Mouse (Mus musculus): ENCODE data around the gene Slc4a1. TPM values are rescaled to one million over a fixed set of nuclear protein-coding genes. Genes with fewer than 3 reads are reported as not detected.

Slc4a1 gene
- polyA plus RNA-seq, 1 experiment from 2014 or later = 5.0 TPM

- Histone ChIP-seq H3K4me2 (replicated peaks) (no peak overlapping the region), H3K27me3 (peaks cover under 1% of the 10 kb centered on the region; the same call in 1 of the 2 replicates), H3K9ac (no peak overlapping the region), H3K36me3 (no peaks in the 10 kb centered on the region), H3K4me1 (no peaks in the 10 kb centered on the region), H3K9me3 (replicated peaks) (no peaks in the 10 kb centered on the region), H3K27ac (replicated peaks) (no peak overlapping the region), H3K4me3 (replicated peaks) (no peak overlapping the region)
- WGBS = 86% methylated on average over 8 of the region's 8 CpGs
- no peak for ATAC-seq (ENCODE audit: insufficient number of reproducible peaks, low FRiP score, low TSS enrichment, low read depth)
Observed at GRCm38 (mm10) chr11:102361776-102362495, 4.1 kb downstream of the Slc4a1 start.

GRCm38 (mm10) chr11:102358365-102358764, 7.6 kb downstream of the Slc4a1 start:
- Histone ChIP-seq H3K4me1 (no peaks in the 10 kb centered on the region), H3K27me3 (peaks cover 2% of the 10 kb centered on the region; the same call in 1 of the 2 replicates), H3K9ac (no peak overlapping the region), H3K9me3 (replicated peaks) (no peaks in the 10 kb centered on the region), H3K4me2 (replicated peaks) (no peak overlapping the region), H3K36me3 (no peaks in the 10 kb centered on the region), H3K4me3 (replicated peaks) (no peak overlapping the region), H3K27ac (replicated peaks) (no peak overlapping the region)
- WGBS = 71% methylated on average over 10 of the region's 10 CpGs
- no peak for ATAC-seq (ENCODE audit: insufficient number of reproducible peaks, low FRiP score, low TSS enrichment, low read depth)

GRCm38 (mm10) chr11:102356636-102357350, 9.2 kb downstream of the Slc4a1 start:
- Histone ChIP-seq H3K9me3 (replicated peaks) (no peaks in the 10 kb centered on the region), H3K4me3 (replicated peaks) (no peak overlapping the region), H3K27me3 (peaks cover 2% of the 10 kb centered on the region; the same call in 1 of the 2 replicates), H3K4me1 (no peaks in the 10 kb centered on the region), H3K36me3 (no peaks in the 10 kb centered on the region), H3K27ac (replicated peaks) (no peak overlapping the region), H3K4me2 (replicated peaks) (no peak overlapping the region), H3K9ac (no peak overlapping the region)
- 66% methylated on average over 31 of the region's 31 CpGs for WGBS
- ATAC-seq (ENCODE audit: insufficient number of reproducible peaks, low FRiP score, low TSS enrichment, low read depth) = no peak

GRCm38 (mm10) chr11:102356190-102356589, 9.8 kb downstream of the Slc4a1 start:
- peaks cover 2% of the 10 kb centered on the region; the same call in 1 of the 2 replicates for H3K27me3 ChIP-seq
- 81% methylated on average over 12 of the region's 12 CpGs for WGBS
- ATAC-seq (ENCODE audit: insufficient number of reproducible peaks, low FRiP score, low TSS enrichment, low read depth) = no peak
- H3K4me1 ChIP-seq = no peaks in the 10 kb centered on the region
- no peaks in the 10 kb centered on the region for H3K36me3 ChIP-seq
- H3K9ac ChIP-seq = no peak overlapping the region
- no peaks in the 10 kb centered on the region for H3K9me3 ChIP-seq (replicated peaks)
- H3K4me2 ChIP-seq (replicated peaks) = no peak overlapping the region
- H3K4me3 ChIP-seq (replicated peaks) = no peak overlapping the region
- H3K27ac ChIP-seq (replicated peaks) = no peak overlapping the region

GRCm38 (mm10) chr11:102355501-102355900, 10.5 kb downstream of the Slc4a1 start:
- no peaks in the 10 kb centered on the region for H3K36me3 ChIP-seq
- no peak for ATAC-seq (ENCODE audit: insufficient number of reproducible peaks, low FRiP score, low TSS enrichment, low read depth)
- no peak overlapping the region for H3K27ac ChIP-seq (replicated peaks)
- no peaks in the 10 kb centered on the region for H3K9me3 ChIP-seq (replicated peaks)
- H3K27me3 ChIP-seq = peaks cover 2% of the 10 kb centered on the region; the same call in 1 of the 2 replicates
- no peak overlapping the region for H3K4me3 ChIP-seq (replicated peaks)
- no peaks in the 10 kb centered on the region for H3K4me1 ChIP-seq
- 84% methylated on average over 3 of the region's 3 CpGs for WGBS
- no peak overlapping the region for H3K9ac ChIP-seq
- no peak overlapping the region for H3K4me2 ChIP-seq (replicated peaks)

GRCm38 (mm10) chr11:102353021-102353431, 13.0 kb downstream of the Slc4a1 start:
- 43% methylated on average over 8 of the region's 8 CpGs for WGBS
- Histone ChIP-seq H3K27me3 (peaks cover 2% of the 10 kb centered on the region; the same call in 1 of the 2 replicates), H3K4me1 (no peaks in the 10 kb centered on the region), H3K9me3 (replicated peaks) (no peaks in the 10 kb centered on the region), H3K4me3 (replicated peaks) (no peak overlapping the region), H3K9ac (no peak overlapping the region), H3K4me2 (replicated peaks) (no peak overlapping the region), H3K27ac (replicated peaks) (no peak overlapping the region), H3K36me3 (no peaks in the 10 kb centered on the region)
- ATAC-seq (ENCODE audit: insufficient number of reproducible peaks, low FRiP score, low TSS enrichment, low read depth) = no peak

GRCm38 (mm10) chr11:102352378-102352777, 13.6 kb downstream of the Slc4a1 start:
- no peaks in the 10 kb centered on the region for H3K4me1 ChIP-seq
- no peak overlapping the region for H3K27ac ChIP-seq (replicated peaks)
- H3K36me3 ChIP-seq = no peaks in the 10 kb centered on the region
- H3K4me3 ChIP-seq (replicated peaks) = no peak overlapping the region
- no peak for ATAC-seq (ENCODE audit: insufficient number of reproducible peaks, low FRiP score, low TSS enrichment, low read depth)
- H3K4me2 ChIP-seq (replicated peaks) = no peak overlapping the region
- H3K9ac ChIP-seq = no peak overlapping the region
- H3K27me3 ChIP-seq = peaks cover 2% of the 10 kb centered on the region; the same call in 1 of the 2 replicates
- H3K9me3 ChIP-seq (replicated peaks) = no peaks in the 10 kb centered on the region
- 41% methylated on average over 5 of the region's 5 CpGs for WGBS

GRCm38 (mm10) chr11:102350981-102351523, 15.0 kb downstream of the Slc4a1 start:
- no peaks in the 10 kb centered on the region for H3K4me1 ChIP-seq
- no peak for ATAC-seq (ENCODE audit: insufficient number of reproducible peaks, low FRiP score, low TSS enrichment, low read depth)
- H3K4me3 ChIP-seq (replicated peaks) = no peak overlapping the region
- no peaks in the 10 kb centered on the region for H3K9me3 ChIP-seq (replicated peaks)
- no peak overlapping the region for H3K27ac ChIP-seq (replicated peaks)
- 81% methylated on average over 17 of the region's 17 CpGs for WGBS
- no peaks in the 10 kb centered on the region for H3K36me3 ChIP-seq
- no peaks in the 10 kb centered on the region for H3K27me3 ChIP-seq
- H3K9ac ChIP-seq = no peak overlapping the region
- H3K4me2 ChIP-seq (replicated peaks) = no peak overlapping the region

- H3K4me1 ChIP-seq = no peaks in the 10 kb centered on the region
Observed at GRCm38 (mm10) chr11:102350416-102350815, 15.6 kb downstream of the Slc4a1 start.

GRCm38 (mm10) chr11:102349189-102349954, 16.6 kb downstream of the Slc4a1 start:
- no peak for ATAC-seq (ENCODE audit: insufficient number of reproducible peaks, low FRiP score, low TSS enrichment, low read depth)
- Histone ChIP-seq H3K27ac (replicated peaks) (no peak overlapping the region), H3K36me3 (no peaks in the 10 kb centered on the region), H3K4me1 (no peaks in the 10 kb centered on the region), H3K4me3 (replicated peaks) (no peak overlapping the region), H3K9me3 (replicated peaks) (no peaks in the 10 kb centered on the region), H3K9ac (no peak overlapping the region), H3K27me3 (no peaks in the 10 kb centered on the region), H3K4me2 (replicated peaks) (no peak overlapping the region)
- WGBS = 69% methylated on average over 3 of the region's 3 CpGs

More at GRCm38 (mm10) chr11:102350416-102350815, 15.6 kb downstream of the Slc4a1 start:
- Histone ChIP-seq H3K4me2 (replicated peaks) (no peak overlapping the region), H3K36me3 (no peaks in the 10 kb centered on the region), H3K4me3 (replicated peaks) (no peak overlapping the region), H3K27me3 (no peaks in the 10 kb centered on the region), H3K9me3 (replicated peaks) (no peaks in the 10 kb centered on the region), H3K27ac (replicated peaks) (no peak overlapping the region), H3K9ac (no peak overlapping the region)
- 76% methylated on average over 4 of the region's 4 CpGs for WGBS
- no peak for ATAC-seq (ENCODE audit: insufficient number of reproducible peaks, low FRiP score, low TSS enrichment, low read depth)

- H3K36me3 ChIP-seq = no peaks in the 10 kb centered on the region
- 79% methylated on average over 11 of the region's 11 CpGs for WGBS
- no peaks in the 10 kb centered on the region for H3K9me3 ChIP-seq (replicated peaks)
- no peak overlapping the region for H3K27ac ChIP-seq (replicated peaks)
- H3K27me3 ChIP-seq = no peaks in the 10 kb centered on the region
- H3K4me3 ChIP-seq (replicated peaks) = no peak overlapping the region
- ATAC-seq (ENCODE audit: insufficient number of reproducible peaks, low FRiP score, low TSS enrichment, low read depth) = no peak
- H3K9ac ChIP-seq = no peak overlapping the region
- no peaks in the 10 kb centered on the region for H3K4me1 ChIP-seq
- H3K4me2 ChIP-seq (replicated peaks) = no peak overlapping the region
Observed at GRCm38 (mm10) chr11:102348771-102349170, 17.2 kb downstream of the Slc4a1 start.
